Mouse (Mus musculus) embryonic fibroblast, embryonic 13.5 days (primary cell): Measurements from ENCODE around the gene Slc43a2.

Experiments
- CTCF ChIP-seq: IDR thresholded peaks from 2 replicates; pipeline ENCODE4 v1.5.1; 2011; ENCODE audit warnings: mild to moderate bottlenecking, control low read depth, low read length, moderate library complexity, borderline replicate concordance; ENCODE audit not compliant: insufficient read depth
- POLR2A ChIP-seq: IDR thresholded peaks from 2 replicates; pipeline ENCODE4 v1.6.1; 2011; ENCODE audit warnings: low read depth, mild to moderate bottlenecking, control low read depth, low read length, moderate library complexity

DNA sequence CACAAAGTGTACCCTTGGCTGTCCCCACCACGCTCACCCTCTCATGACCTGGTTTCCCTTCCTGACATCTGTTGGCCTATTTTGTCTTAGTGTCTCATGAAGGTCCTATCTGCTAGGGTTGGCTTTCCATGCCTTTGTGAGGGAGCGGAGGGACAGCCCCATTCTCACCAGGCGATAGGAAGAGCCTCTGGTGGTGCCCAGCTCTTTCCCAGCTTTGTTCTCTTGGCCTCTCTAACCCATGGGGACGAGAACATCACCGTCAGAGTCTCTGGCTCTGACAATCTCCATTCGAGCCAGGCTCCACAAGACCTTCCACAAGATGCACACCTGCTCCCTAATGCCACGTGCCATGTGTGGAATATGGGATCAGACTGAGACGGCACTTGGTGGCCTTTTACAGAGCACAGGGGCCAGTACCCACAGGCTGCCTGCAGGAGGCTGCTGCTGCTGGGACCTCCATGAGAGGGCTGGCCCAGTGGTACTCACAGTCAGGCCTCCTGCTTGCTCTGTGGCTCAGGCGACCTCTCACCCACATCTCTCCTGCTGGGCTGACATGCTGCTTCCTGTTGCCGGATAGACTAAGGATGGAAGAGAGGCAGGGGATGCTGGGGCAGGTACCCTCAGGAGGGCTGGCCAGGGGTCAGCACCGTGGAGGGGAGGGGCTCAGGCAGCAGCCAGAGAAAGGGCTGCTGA lies 6.1 kb downstream of the Slc43a2 start:
- TF ChIP-seq POLR2A (no peak), CTCF (no peak)
